Mouse (Mus musculus): ENCODE data around the gene Idnk. TPM values are rescaled to one million over a fixed set of nuclear protein-coding genes. Genes with fewer than 3 reads are reported as not detected.
A peak's percentile ranks its signal among the peaks of the same experiment; 100 is the strongest.

Idnk gene
- polyA plus RNA-seq, 1 experiment from 2014 or later = 60.0 TPM

GRCm38 (mm10) chr13:58123381-58123780 is 34.1 kb upstream of the Idnk start:
- peaks cover 24% of the 10 kb centered on the region for H3K4me1 ChIP-seq (replicated peaks; ENCODE audit: control insufficient read depth, insufficient read depth, low read length)
- H3K9ac ChIP-seq (replicated peaks; ENCODE audit: low read depth, low read length) = no peak overlapping the region
- 75% methylated on average over 8 of the region's 8 CpGs for WGBS
- H3K36me3 ChIP-seq (ENCODE audit: control insufficient read depth, insufficient read depth) = no peaks in the 10 kb centered on the region
- no peak overlapping the region for H3K27ac ChIP-seq (ENCODE audit: low read length)
- H3K4me2 ChIP-seq (ENCODE audit: low read length) = no peak overlapping the region
- H3K4me3 ChIP-seq (replicated peaks; ENCODE audit: low read length) = no peak overlapping the region
- no peaks in the 10 kb centered on the region for H3K9me3 ChIP-seq (ENCODE audit: control insufficient read depth, low read length)
- no peaks in the 10 kb centered on the region for H3K27me3 ChIP-seq (replicated peaks; ENCODE audit: control insufficient read depth, insufficient read depth, low read length)
- no peak for ATAC-seq

DNA sequence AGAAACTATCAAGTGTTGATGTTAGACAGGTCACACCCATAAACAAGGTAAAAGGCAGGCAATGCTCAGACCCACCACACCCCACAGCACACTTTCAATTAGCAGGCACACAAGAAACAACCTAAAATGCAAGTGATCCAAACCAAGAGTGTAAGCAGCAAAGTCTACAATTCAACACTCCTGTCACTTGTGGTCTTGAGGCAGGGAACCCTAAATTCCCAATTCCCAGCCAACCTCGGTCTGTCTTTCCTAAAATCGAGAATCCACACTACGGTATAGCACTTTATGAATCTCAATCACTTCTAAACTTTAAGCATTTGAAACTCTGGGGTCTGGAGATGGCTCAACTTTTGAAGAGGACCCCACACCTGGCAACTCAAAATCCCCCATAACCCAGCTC is 33.2 kb upstream of the Idnk start:
- Histone ChIP-seq H3K4me2 (ENCODE audit: low read length) (no peak overlapping the region), H3K9ac (replicated peaks; ENCODE audit: low read depth, low read length) (no peak overlapping the region), H3K27ac (ENCODE audit: low read length) (no peak overlapping the region), H3K4me1 (replicated peaks; ENCODE audit: control insufficient read depth, insufficient read depth, low read length) (peaks cover 24% of the 10 kb centered on the region), H3K27me3 (replicated peaks; ENCODE audit: control insufficient read depth, insufficient read depth, low read length) (no peaks in the 10 kb centered on the region), H3K9me3 (ENCODE audit: control insufficient read depth, low read length) (no peaks in the 10 kb centered on the region), H3K36me3 (ENCODE audit: control insufficient read depth, insufficient read depth) (no peaks in the 10 kb centered on the region), H3K4me3 (replicated peaks; ENCODE audit: low read length) (no peak overlapping the region)
- 92% methylated on average over 3 of the region's 3 CpGs for WGBS
- ATAC-seq = no peak

- H3K36me3 ChIP-seq (ENCODE audit: control insufficient read depth, insufficient read depth) = no peaks in the 10 kb centered on the region
- H3K9ac ChIP-seq (replicated peaks; ENCODE audit: low read depth, low read length) = no peak overlapping the region
- H3K27me3 ChIP-seq (replicated peaks; ENCODE audit: control insufficient read depth, insufficient read depth, low read length) = no peaks in the 10 kb centered on the region
- H3K9me3 ChIP-seq (ENCODE audit: control insufficient read depth, low read length) = no peaks in the 10 kb centered on the region
- peak overlapping the region; percentile 3; the same call in 1 of the 2 replicates for H3K4me3 ChIP-seq (replicated peaks; ENCODE audit: low read length)
- H3K4me2 ChIP-seq (ENCODE audit: low read length) = peak overlapping the region; percentile 13
- H3K4me1 ChIP-seq (replicated peaks; ENCODE audit: control insufficient read depth, insufficient read depth, low read length) = peaks cover 30% of the 10 kb centered on the region
- 63% methylated on average over 2 of the region's 2 CpGs for whole genome bisulfite sequencing
- no peak overlapping the region for H3K27ac ChIP-seq (ENCODE audit: low read length)
- ATAC-seq = no peak
These were observed 32.5 kb upstream of the Idnk start for GRCm38 (mm10) chr13:58124989-58125388.

GRCm38 (mm10) chr13:58126126-58126525 is 31.3 kb upstream of the Idnk start:
- no peaks in the 10 kb centered on the region for H3K27me3 ChIP-seq (replicated peaks; ENCODE audit: control insufficient read depth, insufficient read depth, low read length)
- peak overlapping the region; percentile 57 for H3K4me2 ChIP-seq (ENCODE audit: low read length)
- no peak for ATAC-seq
- 27% methylated on average over 7 of the region's 7 CpGs for WGBS
- no peaks in the 10 kb centered on the region for H3K36me3 ChIP-seq (ENCODE audit: control insufficient read depth, insufficient read depth)
- H3K9me3 ChIP-seq (ENCODE audit: control insufficient read depth, low read length) = no peaks in the 10 kb centered on the region
- peak overlapping the region; percentile 33 for H3K4me3 ChIP-seq (replicated peaks; ENCODE audit: low read length)
- peaks cover 30% of the 10 kb centered on the region for H3K4me1 ChIP-seq (replicated peaks; ENCODE audit: control insufficient read depth, insufficient read depth, low read length)
- H3K27ac ChIP-seq (ENCODE audit: low read length) = no peak overlapping the region
- H3K9ac ChIP-seq (replicated peaks; ENCODE audit: low read depth, low read length) = no peak overlapping the region

DNA sequence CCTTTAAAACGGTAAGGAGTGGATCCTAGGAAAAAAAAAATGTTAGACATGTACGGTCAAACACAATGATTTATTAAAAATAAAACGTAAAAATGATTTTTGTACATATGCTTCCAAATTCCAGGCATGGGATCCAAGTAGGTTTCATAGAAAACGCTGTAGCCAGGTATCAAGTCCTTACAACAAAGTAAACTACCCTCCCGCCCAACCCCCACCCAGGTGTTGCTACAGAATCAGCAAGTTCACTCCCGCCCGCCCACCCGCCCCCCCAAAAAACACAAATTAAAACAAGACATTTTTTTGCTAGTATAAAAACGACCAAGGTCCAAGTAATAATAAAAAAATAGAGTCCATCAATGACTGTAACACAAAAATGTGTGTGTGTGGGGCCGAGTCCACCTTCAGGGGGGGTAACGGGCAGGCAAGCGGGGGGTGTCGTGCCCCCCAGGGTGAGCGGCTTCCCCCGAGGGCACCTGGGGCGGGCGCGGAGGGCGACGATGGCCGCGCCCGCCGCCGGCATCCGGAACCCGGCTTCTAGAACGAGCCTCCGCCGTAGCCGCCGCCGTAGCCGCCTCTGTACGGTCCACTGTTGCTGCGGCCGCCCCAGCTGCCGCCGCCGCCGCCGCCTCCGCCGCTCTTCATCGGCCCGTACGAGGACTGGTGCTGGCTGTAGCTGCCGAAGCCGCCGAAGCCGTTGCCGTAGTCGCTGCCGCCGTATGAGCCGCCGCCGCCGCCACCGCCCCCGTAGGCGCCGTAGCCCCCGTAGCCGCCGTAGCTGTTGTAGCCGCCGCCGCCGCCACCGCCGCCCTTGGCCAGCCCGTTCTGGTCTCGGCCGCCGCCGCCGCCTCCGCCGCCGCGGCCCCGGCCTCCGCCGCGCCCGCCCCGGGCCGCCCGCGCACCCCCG is 30.3 kb upstream of the Idnk start:
- Histone ChIP-seq H3K4me3 (replicated peaks; ENCODE audit: low read length) (peak overlapping the region; percentile 95), H3K27ac (ENCODE audit: low read length) (peak overlapping the region; percentile 100), H3K4me1 (replicated peaks; ENCODE audit: control insufficient read depth, insufficient read depth, low read length) (peaks cover 30% of the 10 kb centered on the region), H3K36me3 (ENCODE audit: control insufficient read depth, insufficient read depth) (no peaks in the 10 kb centered on the region), H3K9me3 (ENCODE audit: control insufficient read depth, low read length) (no peaks in the 10 kb centered on the region), H3K4me2 (ENCODE audit: low read length) (peak overlapping the region; percentile 78), H3K27me3 (replicated peaks; ENCODE audit: control insufficient read depth, insufficient read depth, low read length) (no peaks in the 10 kb centered on the region), H3K9ac (replicated peaks; ENCODE audit: low read depth, low read length) (peak overlapping the region; percentile 99)
- under 1% methylated on average over 62 of the region's 92 CpGs for WGBS
- no peak for ATAC-seq

- no peaks in the 10 kb centered on the region for H3K27me3 ChIP-seq (replicated peaks; ENCODE audit: control insufficient read depth, insufficient read depth, low read length)
- H3K27ac ChIP-seq (ENCODE audit: low read length) = peak overlapping the region; percentile 100
- H3K4me3 ChIP-seq (replicated peaks; ENCODE audit: low read length) = peak overlapping the region; percentile 95
- H3K9ac ChIP-seq (replicated peaks; ENCODE audit: low read depth, low read length) = peak overlapping the region; percentile 99
- H3K36me3 ChIP-seq (ENCODE audit: control insufficient read depth, insufficient read depth) = no peaks in the 10 kb centered on the region
- peak; percentile 47 for ATAC-seq
- 0% methylated on average over 79 of the region's 81 CpGs for WGBS
- peak overlapping the region; percentile 78 for H3K4me2 ChIP-seq (ENCODE audit: low read length)
- H3K4me1 ChIP-seq (replicated peaks; ENCODE audit: control insufficient read depth, insufficient read depth, low read length) = peaks cover 30% of the 10 kb centered on the region
- H3K9me3 ChIP-seq (ENCODE audit: control insufficient read depth, low read length) = no peaks in the 10 kb centered on the region
These were observed 29.6 kb upstream of the Idnk start for GRCm38 (mm10) chr13:58127766-58128361.

DNA sequence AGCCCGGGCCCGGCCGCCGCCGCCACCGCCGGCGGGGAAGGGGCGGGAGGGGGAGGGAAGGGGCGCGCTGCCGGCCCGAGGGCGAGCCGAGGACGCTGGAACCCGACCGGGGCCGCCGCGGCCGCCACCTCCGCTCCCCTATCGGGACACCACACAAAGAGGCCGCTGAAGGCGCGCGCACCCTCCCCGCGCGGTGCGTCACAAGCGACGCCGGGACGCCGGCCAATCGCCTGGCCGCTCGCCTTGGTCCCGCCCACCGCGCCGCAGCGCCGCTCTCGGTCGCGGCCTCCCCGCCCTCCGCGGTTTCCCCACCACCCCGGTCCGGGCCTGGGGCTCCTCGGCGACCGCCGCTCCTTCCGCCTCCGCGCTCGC is 29.1 kb upstream of the Idnk start, which contains the start of gene Hnrnpa0:
Hnrnpa0 (minus strand) TSS at position 161 of the 372 bp plus-strand sequence.
- Histone ChIP-seq H3K4me2 (ENCODE audit: low read length) (peak within 1 kb of the TSS; percentile 82), H3K4me3 (replicated peaks; ENCODE audit: low read length) (peak within 1 kb of the TSS; percentile 95), H3K9me3 (ENCODE audit: control insufficient read depth, low read length) (no peaks in the 10 kb centered on the region), H3K9ac (replicated peaks; ENCODE audit: low read depth, low read length) (peak within 1 kb of the TSS; percentile 99), H3K27me3 (replicated peaks; ENCODE audit: control insufficient read depth, insufficient read depth, low read length) (no peaks in the 10 kb centered on the region), H3K4me1 (replicated peaks; ENCODE audit: control insufficient read depth, insufficient read depth, low read length) (peaks cover 30% of the 10 kb centered on the region), H3K36me3 (ENCODE audit: control insufficient read depth, insufficient read depth) (no peaks in the 10 kb centered on the region), H3K27ac (ENCODE audit: low read length) (peak within 1 kb of the TSS; percentile 100)
- peak; percentile 92 for ATAC-seq
- under 1% methylated on average over 26 of the region's 62 CpGs for WGBS

GRCm38 (mm10) chr13:58128768-58129671 is 28.4 kb upstream of the Idnk start:
- Histone ChIP-seq H3K27me3 (replicated peaks; ENCODE audit: control insufficient read depth, insufficient read depth, low read length) (no peaks in the 10 kb centered on the region), H3K27ac (ENCODE audit: low read length) (peak overlapping the region; percentile 100), H3K9ac (replicated peaks; ENCODE audit: low read depth, low read length) (peak overlapping the region; percentile 99), H3K36me3 (ENCODE audit: control insufficient read depth, insufficient read depth) (no peaks in the 10 kb centered on the region), H3K4me3 (replicated peaks; ENCODE audit: low read length) (peak overlapping the region; percentile 95), H3K4me1 (replicated peaks; ENCODE audit: control insufficient read depth, insufficient read depth, low read length) (peaks cover 26% of the 10 kb centered on the region), H3K4me2 (ENCODE audit: low read length) (peak overlapping the region; percentile 82), H3K9me3 (ENCODE audit: control insufficient read depth, low read length) (no peaks in the 10 kb centered on the region)
- under 1% methylated on average over 83 of the region's 83 CpGs for WGBS
- ATAC-seq = peak; percentile 97
